ENCODE assay signal across 8 mouse cellular contexts in genomic region chr7:30143555-30144209, GRCm38 (mm10). TPM values are rescaled to one million over a fixed set of nuclear protein-coding genes. Genes with fewer than 3 reads are reported as not detected.
A peak's percentile ranks its signal among the peaks of the same experiment; 100 is the strongest.
DNase-seq lines count a peak whose midpoint lies in the region; ATAC-seq and TF ChIP-seq lines count a peak whose summit lies in the region.

No protein-coding gene starts in this region.

- H3K4me2 ChIP-seq in midbrain, embryonic 12.5 days (replicated peaks), result peak overlapping the region; percentile 58

- DNase-seq in brain, adult 2 months (ENCODE audit: low read depth, low spot score), result peak; percentile 77
- DNase-seq in embryonic facial prominence, embryonic 10.5 days (ENCODE audit: low spot score), result peak; percentile 94
- peak; percentile 48 to 55 for DNase-seq in heart, adult 18-20 months
- DNase-seq in kidney, adult 11 months, result peak; percentile 29
- DNase-seq in limb, embryonic 10.5 days (ENCODE audit: low spot score), result peak; percentile 93
- DNase-seq in spleen, adult 2 months (ENCODE audit: low read depth in 1 of 2, low spot score in 2 of 2), result peak in 1 of 2 experiments; percentile 22
- DNase-seq in T-cell, adult 2 months (ENCODE audit: low spot score), result no peak

- peaks cover 36% of the 10 kb centered on the region for H3K9me3 ChIP-seq in embryonic facial prominence, embryonic 10.5 days
- peaks cover 6% of the 10 kb centered on the region; the same call in 1 of the 2 replicates for H3K9me3 ChIP-seq in limb, embryonic 10.5 days (replicated peaks)
- H3K9me3 ChIP-seq in midbrain, embryonic 12.5 days, result peaks cover 22% of the 10 kb centered on the region

- H3K27ac ChIP-seq in embryonic facial prominence, embryonic 10.5 days (replicated peaks), result peak overlapping the region; percentile 89
- H3K27ac ChIP-seq in limb, embryonic 10.5 days, result peak overlapping the region; percentile 89
- H3K27ac ChIP-seq in midbrain, embryonic 12.5 days (replicated peaks), result peak overlapping the region; percentile 84
- H3K27ac ChIP-seq in spleen, adult 2 months (ENCODE audit: insufficient read depth, low read length), result no peak overlapping the region

- peak overlapping the region; percentile 57 for H3K9ac ChIP-seq in midbrain, embryonic 12.5 days (replicated peaks)

- peak; percentile 97 for ATAC-seq in midbrain, embryonic 12.5 days (ENCODE audit: low FRiP score, low read depth)

- 3% methylated on average over 35 of the region's 35 CpGs for WGBS in embryonic facial prominence, embryonic 10.5 days
- 2% methylated on average over 35 of the region's 35 CpGs for WGBS in limb, embryonic 10.5 days
- WGBS in midbrain, embryonic 12.5 days, result 2% methylated on average over 35 of the region's 35 CpGs
- 4% methylated on average over 35 of the region's 35 CpGs for WGBS in spleen, adult 2 months

- H3K36me3 ChIP-seq in embryonic facial prominence, embryonic 10.5 days (replicated peaks), result peaks cover 63% of the 10 kb centered on the region
- H3K36me3 ChIP-seq in limb, embryonic 10.5 days, result peaks cover 57% of the 10 kb centered on the region
- H3K36me3 ChIP-seq in midbrain, embryonic 12.5 days, result peaks cover 19% of the 10 kb centered on the region
- no peaks in the 10 kb centered on the region for H3K36me3 ChIP-seq in spleen, adult 2 months (ENCODE audit: control insufficient read depth, insufficient read depth, low read length)

- H3K27me3 ChIP-seq in embryonic facial prominence, embryonic 10.5 days (replicated peaks; ENCODE audit: low read depth, poor library complexity, severe bottlenecking), result no peaks in the 10 kb centered on the region
- no peaks in the 10 kb centered on the region for H3K27me3 ChIP-seq in limb, embryonic 10.5 days (ENCODE audit: low read depth, poor library complexity, severe bottlenecking)
- no peaks in the 10 kb centered on the region for H3K27me3 ChIP-seq in midbrain, embryonic 12.5 days
- H3K27me3 ChIP-seq in spleen, adult 2 months (ENCODE audit: control insufficient read depth, insufficient read depth, low read length), result no peaks in the 10 kb centered on the region; the same call in 1 of the 2 replicates

- TF ChIP-seq POLR2A in spleen, adult 2 months (IDR thresholded peaks at IDR 0.05; ENCODE audit: low read depth, low read length), result no peak

- H3K4me3 ChIP-seq in embryonic facial prominence, embryonic 10.5 days, result peak overlapping the region; percentile 62
- H3K4me3 ChIP-seq in limb, embryonic 10.5 days, result peak overlapping the region; percentile 64
- H3K4me3 ChIP-seq in midbrain, embryonic 12.5 days, result peak overlapping the region; percentile 50
- H3K4me3 ChIP-seq in spleen, adult 2 months (ENCODE audit: extremely low read depth, insufficient read depth, insufficient read length), result peak overlapping the region; percentile 43; the same call in 1 of the 2 replicates

- TF ChIP-seq CTCF in spleen, adult 2 months (IDR thresholded peaks at IDR 0.05; ENCODE audit: extremely low read depth, insufficient read depth, insufficient read length, insufficient replicate concordance), result no peak

- peaks cover 3% of the 10 kb centered on the region; the same call in 1 of the 2 replicates for H3K4me1 ChIP-seq in embryonic facial prominence, embryonic 10.5 days
- no peaks in the 10 kb centered on the region; the same call in 1 of the 2 replicates for H3K4me1 ChIP-seq in limb, embryonic 10.5 days
- H3K4me1 ChIP-seq in midbrain, embryonic 12.5 days, result no peaks in the 10 kb centered on the region; the same call in 1 of the 2 replicates
- no peaks in the 10 kb centered on the region for H3K4me1 ChIP-seq in spleen, adult 2 months (ENCODE audit: control insufficient read depth, insufficient read depth, insufficient read length)

RNA-seq across cellular contexts. Expression of gene Zfp382, which starts 21.9 kb away (rescaled TPM):
- 9.7 and 11.4 TPM in 2 replicates for polyA plus RNA-seq in embryonic facial prominence, embryonic 10.5 days (2016; fragmentation: Nextera tagmentation; extraction: Ambion mirVana)
- 1 to 10 TPM; 2.1 to 2.5 TPM for total RNA-seq in heart, adult 18-20 months (2021)
- polyA plus RNA-seq in limb, embryonic 10.5 days (2016; fragmentation: Nextera tagmentation; extraction: Ambion mirVana), result 7.9 and 10.3 TPM in 2 replicates
- 17.0 and 18.8 TPM in 2 replicates for polyA plus RNA-seq in midbrain, embryonic 12.5 days (2016; fragmentation: Nextera tagmentation; extraction: Ambion mirVana)
- 0.92 and 1.9 TPM in 2 replicates for polyA plus RNA-seq in spleen, adult 2 months (2012; rRNA removed)

RNA-seq across cellular contexts. Expression of gene Zfp146, which starts 25.9 kb away (rescaled TPM):
- polyA plus RNA-seq in embryonic facial prominence, embryonic 10.5 days (2016; fragmentation: Nextera tagmentation; extraction: Ambion mirVana), result 19.9 and 20.1 TPM in 2 replicates
- total RNA-seq in heart, adult 18-20 months (2021), result 10 to 100 TPM; 27.8 to 30.9 TPM
- polyA plus RNA-seq in limb, embryonic 10.5 days (2016; fragmentation: Nextera tagmentation; extraction: Ambion mirVana), result 14.8 and 19.6 TPM in 2 replicates
- polyA plus RNA-seq in midbrain, embryonic 12.5 days (2016; fragmentation: Nextera tagmentation; extraction: Ambion mirVana), result 19.0 and 20.2 TPM in 2 replicates
- polyA plus RNA-seq in spleen, adult 2 months (2012; rRNA removed), result 7.3 and 8.8 TPM in 2 replicates

RNA-seq across cellular contexts. Expression of gene Cox7a1, which starts 40.3 kb away (rescaled TPM):
- polyA plus RNA-seq in embryonic facial prominence, embryonic 10.5 days (2016; fragmentation: Nextera tagmentation; extraction: Ambion mirVana), result 2.5 and 4.2 TPM in 2 replicates
- 1,000 to 10,000 TPM; 2,821 to 3,018 TPM for total RNA-seq in heart, adult 18-20 months (2021)
- polyA plus RNA-seq in limb, embryonic 10.5 days (2016; fragmentation: Nextera tagmentation; extraction: Ambion mirVana), result 1.4 and 1.8 TPM in 2 replicates
- polyA plus RNA-seq in midbrain, embryonic 12.5 days (2016; fragmentation: Nextera tagmentation; extraction: Ambion mirVana), result 0.74 and 4.1 TPM in 2 replicates
- 0.43 and 0.52 TPM in 2 replicates for polyA plus RNA-seq in spleen, adult 2 months (2012; rRNA removed)

RNA-seq across cellular contexts. Expression of gene Zfp260, which starts 49.1 kb away (rescaled TPM):
- polyA plus RNA-seq in embryonic facial prominence, embryonic 10.5 days (2016; fragmentation: Nextera tagmentation; extraction: Ambion mirVana), result 119 and 127 TPM in 2 replicates
- total RNA-seq in heart, adult 18-20 months (2021), result 10 to 100 TPM; 26.9 to 38.9 TPM
- polyA plus RNA-seq in limb, embryonic 10.5 days (2016; fragmentation: Nextera tagmentation; extraction: Ambion mirVana), result 107 and 129 TPM in 2 replicates
- polyA plus RNA-seq in midbrain, embryonic 12.5 days (2016; fragmentation: Nextera tagmentation; extraction: Ambion mirVana), result 134 and 136 TPM in 2 replicates
- 9.3 and 11.3 TPM in 2 replicates for polyA plus RNA-seq in spleen, adult 2 months (2012; rRNA removed)

RNA-seq across cellular contexts. Expression of gene Zfp566, which starts 53.4 kb away (rescaled TPM):
- polyA plus RNA-seq in embryonic facial prominence, embryonic 10.5 days (2016; fragmentation: Nextera tagmentation; extraction: Ambion mirVana), result 20.0 and 21.0 TPM in 2 replicates
- total RNA-seq in heart, adult 18-20 months (2021), result 1 to 10 TPM; 1.4 to 1.9 TPM
- polyA plus RNA-seq in limb, embryonic 10.5 days (2016; fragmentation: Nextera tagmentation; extraction: Ambion mirVana), result 20.5 and 23.6 TPM in 2 replicates
- 13.6 and 16.3 TPM in 2 replicates for polyA plus RNA-seq in midbrain, embryonic 12.5 days (2016; fragmentation: Nextera tagmentation; extraction: Ambion mirVana)
- polyA plus RNA-seq in spleen, adult 2 months (2012; rRNA removed), result 1.1 and 2.2 TPM in 2 replicates
